Mouse (Mus musculus) olfactory bulb, adult 2 months (tissue): Measurements from ENCODE around the gene Cd79a. TPM values are rescaled to one million over a fixed set of nuclear protein-coding genes. Genes with fewer than 3 reads are reported as not detected.

Experiments
- H3K27ac ChIP-seq: fragments of 200-500 bp; 2 replicates; pipeline ENCODE4 v1.5.1; 2012; ENCODE audit warnings: low read depth, low read length; ENCODE audit not compliant: insufficient read depth
- H3K4me1 ChIP-seq: fragments of 200-500 bp; 2 replicates; pipeline ENCODE4 v1.6.1; 2012; ENCODE audit warnings: low read length; ENCODE audit not compliant: control insufficient read depth, insufficient read depth
- H3K4me3 ChIP-seq: fragments of 200-500 bp; 2 replicates; pipeline ENCODE4 v1.5.1; 2012; ENCODE audit warnings: mild to moderate bottlenecking, low read depth, low read length, moderate library complexity; ENCODE audit not compliant: insufficient read depth
- CTCF ChIP-seq: fragments of 200-500 bp; IDR thresholded peaks from 2 replicates; pipeline ENCODE4 v1.5.1; 2012; ENCODE audit warnings: low read depth, mild to moderate bottlenecking, low read length, moderate library complexity; ENCODE audit not compliant: insufficient read depth
- POLR2A ChIP-seq: fragments of 200-500 bp; IDR thresholded peaks from 2 replicates; pipeline ENCODE4 v1.6.1; 2012; ENCODE audit warnings: mild to moderate bottlenecking, low read depth, low read length, moderate library complexity; ENCODE audit not compliant: insufficient read depth
- WGBS: fragments of 180-500 bp; shearing (Covaris S2); methylation state at CpG from one replicate; pipeline ENCODE4 v1.1.7; 2018; 5-methylcytosine and 5-hydroxymethylcytosine counted together
- polyA plus RNA-seq: library from polyadenylated mRNA; stranded (reverse); fragments of >200 nt; gene quantifications from 2 replicates; pipeline ENCODE4 v1.2.4, GENCODE M21; 2012; ENCODE audit warnings: low replicate concordance; ENCODE audit not compliant: missing spikeins, insufficient read depth, insufficient read length

Gene Cd79a
- polyA plus RNA-seq, 1 experiment = not detected

DNA sequence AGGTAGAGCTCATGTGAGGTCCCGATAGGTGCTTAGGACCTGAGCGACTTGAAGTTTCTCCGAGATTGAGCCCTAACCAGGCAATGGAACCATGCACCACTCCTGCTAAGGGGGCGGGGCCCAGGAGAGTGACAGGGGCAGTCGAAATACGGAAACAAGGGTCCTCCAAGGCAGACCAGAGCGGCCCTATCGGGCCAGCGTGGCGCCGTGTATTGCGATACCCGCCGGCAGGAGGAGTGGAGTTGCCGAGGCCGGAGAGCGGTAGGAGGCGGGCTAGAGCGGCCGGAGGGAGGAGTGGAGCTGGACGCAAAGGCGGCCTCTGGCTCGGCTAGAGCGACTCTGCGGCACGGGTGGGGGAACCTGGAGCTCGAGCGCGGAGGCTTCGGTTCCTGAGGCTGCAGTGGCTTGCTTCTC is 6.9 kb downstream of the Cd79a start:
- H3K4me3 ChIP-seq = peak overlapping the region; percentile 71
- peak overlapping the region; percentile 73; the same call in 1 of the 2 replicates for H3K27ac ChIP-seq
- WGBS = under 1% methylated on average over 24 of the region's 30 CpGs
- TF ChIP-seq CTCF = no peak
- TF ChIP-seq POLR2A = peak; percentile 41; the same call in 1 of the 2 replicates
- peaks cover 28% of the 10 kb centered on the region for H3K4me1 ChIP-seq

DNA sequence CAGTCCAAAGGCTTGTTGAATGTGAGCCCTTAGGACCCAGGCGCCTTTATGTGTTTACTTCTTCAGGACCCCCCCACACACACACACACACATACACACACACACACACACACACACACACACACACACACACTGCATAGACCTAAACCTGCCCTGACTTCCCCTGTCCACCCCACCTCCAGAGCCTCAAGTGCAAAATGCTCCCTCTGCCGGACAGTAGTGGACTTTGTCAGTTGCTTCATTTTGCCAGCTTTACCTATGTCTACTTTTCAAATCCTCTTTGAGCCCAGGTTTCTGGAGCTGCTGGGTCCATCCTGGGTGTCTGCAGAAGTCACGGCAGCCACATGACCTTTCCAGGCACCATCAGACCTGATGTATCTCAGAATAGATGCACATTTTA is 7.8 kb downstream of the Cd79a start:
- Histone ChIP-seq H3K27ac (peak overlapping the region; percentile 23; the same call in 1 of the 2 replicates), H3K4me3 (peak overlapping the region; percentile 37), H3K4me1 (peaks cover 28% of the 10 kb centered on the region)
- TF ChIP-seq POLR2A = no peak
- peak; percentile 41; the same call in 1 of the 2 replicates for TF ChIP-seq CTCF
- WGBS = 11% methylated on average over 3 of the region's 3 CpGs

DNA sequence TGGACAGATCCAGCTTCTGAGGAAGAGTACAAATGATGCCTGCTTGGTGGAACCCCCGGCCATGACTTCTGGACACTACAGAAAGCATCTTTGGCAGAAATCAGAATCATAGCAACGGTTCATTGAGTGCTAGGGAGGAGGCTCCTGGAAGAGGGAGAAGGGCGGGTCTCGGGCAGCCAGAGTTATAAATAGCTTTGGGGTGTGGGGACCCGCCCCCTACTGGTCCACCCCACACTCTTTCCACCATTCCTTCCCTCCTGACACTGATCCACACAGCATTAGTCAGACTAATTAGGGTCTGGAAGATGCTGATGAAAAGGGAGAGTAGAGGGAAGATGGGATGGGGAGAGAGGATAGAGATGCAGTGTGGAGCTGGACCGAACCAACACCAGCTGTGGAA is 9.4 kb downstream of the Cd79a start:
- 20% methylated on average over 6 of the region's 6 CpGs for WGBS
- TF ChIP-seq POLR2A (no peak), CTCF (no peak)
- H3K4me1 ChIP-seq = peaks cover 28% of the 10 kb centered on the region
- H3K4me3 ChIP-seq = peak overlapping the region; percentile 26
- H3K27ac ChIP-seq = peak overlapping the region; percentile 85

DNA sequence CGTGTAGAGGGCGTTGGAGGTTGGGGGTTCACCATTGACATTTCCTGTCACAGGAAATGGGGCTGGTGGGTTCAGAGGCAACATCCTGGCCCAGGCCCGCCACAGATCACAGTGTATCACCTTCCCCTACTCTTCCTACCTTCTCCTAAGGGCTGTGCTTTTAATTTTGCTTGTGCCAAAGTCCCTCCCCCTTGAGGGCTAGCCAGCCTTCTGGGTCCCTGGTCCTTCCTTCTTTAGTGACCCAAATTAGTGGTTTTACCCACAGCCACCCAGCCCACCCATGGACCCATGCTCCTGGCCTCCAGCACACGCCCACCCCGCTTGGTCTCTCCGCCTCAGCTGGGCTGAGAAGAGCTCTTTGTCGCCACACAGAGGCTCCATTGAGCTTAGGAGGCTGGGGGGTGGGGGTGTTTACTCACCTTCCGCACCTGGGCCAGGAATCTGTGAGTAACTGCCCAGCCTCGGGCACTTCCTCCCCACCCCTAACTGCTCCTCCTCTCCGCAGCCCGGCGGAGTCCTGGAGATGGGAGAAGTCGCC is 10.1 kb downstream of the Cd79a start:
- peak overlapping the region; percentile 85 for H3K27ac ChIP-seq
- peak overlapping the region; percentile 26 for H3K4me3 ChIP-seq
- WGBS = 32% methylated on average over 13 of the region's 13 CpGs
- peaks cover 28% of the 10 kb centered on the region for H3K4me1 ChIP-seq
- TF ChIP-seq CTCF (no peak), POLR2A (no peak)

DNA sequence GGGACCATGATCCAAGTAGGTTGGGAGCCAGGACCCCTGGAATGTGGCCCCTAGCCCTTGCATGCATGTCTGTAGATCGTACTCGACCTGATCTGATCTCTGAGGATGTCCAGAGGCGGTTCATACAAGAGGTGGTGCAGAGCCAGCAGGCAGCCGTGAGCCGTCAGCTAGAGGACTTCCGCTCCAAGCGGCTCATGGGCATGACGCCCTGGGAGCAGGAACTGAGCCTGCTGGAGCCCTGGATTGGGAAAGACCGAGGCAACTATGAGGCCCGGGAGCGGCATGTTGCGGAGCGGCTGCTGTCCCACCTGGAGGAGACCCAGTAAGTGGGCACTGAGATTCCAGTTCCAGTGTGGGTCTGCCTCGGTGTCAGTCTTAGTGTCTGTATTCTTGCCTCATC is 15.3 kb downstream of the Cd79a start:
- TF ChIP-seq CTCF = no peak
- no peak for TF ChIP-seq POLR2A
- 88% methylated on average over 14 of the region's 14 CpGs for WGBS

DNA sequence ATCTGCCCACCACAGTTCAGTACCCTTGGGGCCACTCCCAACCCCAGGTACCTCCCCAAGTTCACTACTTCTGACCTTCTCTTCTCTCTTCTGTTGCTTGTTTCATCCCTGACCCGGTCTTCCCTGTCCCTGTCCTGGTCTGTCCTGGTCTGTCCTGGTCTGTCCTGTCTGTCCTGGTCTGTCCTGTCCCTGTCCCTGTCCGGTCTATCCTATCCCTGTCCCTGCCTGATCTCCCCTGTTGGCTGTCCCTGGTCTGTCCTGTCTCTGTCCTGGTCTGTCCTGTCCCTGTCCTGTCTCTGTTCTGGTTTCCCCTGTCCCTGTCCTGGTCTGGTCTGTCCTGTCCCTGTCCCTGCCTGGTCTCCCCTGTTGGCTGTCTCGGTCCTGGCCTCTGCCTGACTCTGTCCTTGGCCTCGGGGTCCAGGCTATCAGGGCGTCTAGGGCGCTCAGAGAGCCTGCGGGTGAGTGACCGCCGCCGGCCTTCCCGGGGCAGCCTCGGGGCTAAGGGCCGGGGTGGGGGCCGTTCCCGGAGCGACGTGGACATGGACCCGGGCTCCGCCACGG is 21.7 kb downstream of the Cd79a start:
- WGBS = 94% methylated on average over 20 of the region's 20 CpGs
- Histone ChIP-seq H3K27ac (no peak overlapping the region), H3K4me1 (peaks cover 20% of the 10 kb centered on the region), H3K4me3 (no peak overlapping the region)
- TF ChIP-seq POLR2A (no peak), CTCF (no peak)

More for the DNA sequence above, 15.3 kb downstream of the Cd79a start:
- Histone ChIP-seq H3K27ac (no peak overlapping the region), H3K4me1 (peaks cover 7% of the 10 kb centered on the region), H3K4me3 (no peak overlapping the region)

DNA sequence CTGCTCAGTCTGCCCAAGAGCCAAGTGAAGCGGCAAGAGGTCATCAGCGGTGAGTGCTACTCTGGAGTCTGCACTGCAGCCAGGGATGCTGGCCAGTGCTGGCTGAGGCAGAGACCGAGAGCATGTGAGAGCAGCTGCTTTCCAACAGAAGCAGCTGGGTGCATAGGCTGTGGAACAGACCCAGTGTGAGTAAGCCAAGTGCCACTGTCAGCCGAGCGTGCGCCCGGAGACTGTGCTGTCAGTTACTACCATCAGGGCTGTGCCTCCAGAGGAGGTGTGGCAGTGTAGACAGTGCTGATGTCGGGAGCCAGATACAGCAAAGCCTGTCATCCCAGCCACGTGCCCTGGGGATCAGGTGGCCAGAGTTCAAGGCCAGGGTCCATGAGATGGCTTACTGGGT is 22.5 kb downstream of the Cd79a start:
- no peak overlapping the region; the same call in 1 of the 2 replicates for H3K27ac ChIP-seq
- TF ChIP-seq CTCF (no peak), POLR2A (no peak)
- 52% methylated on average over 9 of the region's 9 CpGs for WGBS
- peaks cover 20% of the 10 kb centered on the region for H3K4me1 ChIP-seq
- no peak overlapping the region for H3K4me3 ChIP-seq

DNA sequence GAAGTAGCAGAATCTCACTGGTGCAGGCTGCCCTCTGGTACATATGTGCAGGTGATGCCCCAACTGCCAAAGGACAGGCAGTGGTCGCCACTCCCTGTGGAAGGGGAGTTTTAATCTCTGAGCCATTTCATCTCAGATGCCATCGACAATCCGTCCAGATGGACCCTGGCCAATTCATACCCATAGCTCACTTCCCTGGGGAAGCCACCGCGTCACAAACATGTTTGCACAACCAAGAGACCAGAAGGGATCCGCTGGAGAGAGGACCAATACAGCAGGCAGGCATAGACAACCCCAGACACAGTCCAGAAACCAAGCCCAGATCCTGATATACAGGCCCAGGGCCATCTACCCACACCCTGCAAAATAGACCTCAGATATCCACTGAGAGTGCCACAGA is 33.3 kb downstream of the Cd79a start:
- WGBS = 67% methylated on average over 6 of the region's 6 CpGs

DNA sequence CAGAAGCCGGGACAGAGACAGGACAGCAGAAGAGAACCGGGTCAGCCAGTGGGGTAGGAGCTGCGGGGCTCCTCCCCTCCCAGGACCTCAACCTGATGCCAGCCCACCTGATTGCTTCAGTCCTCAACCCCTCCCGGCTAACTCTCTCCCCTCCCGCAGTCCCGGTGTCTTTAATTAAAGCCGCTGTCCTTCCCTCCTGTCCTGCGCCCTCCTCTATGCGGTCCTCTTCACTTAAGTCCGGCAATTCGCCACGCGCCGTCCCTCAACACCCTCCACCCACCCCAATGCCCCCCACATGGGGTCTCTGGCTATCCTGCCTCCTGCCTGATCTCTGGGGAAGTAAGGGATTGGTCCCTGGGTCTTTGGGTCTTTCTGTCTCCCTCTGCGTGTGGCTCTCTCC is 34.5 kb downstream of the Cd79a start:
- Histone ChIP-seq H3K4me3 (no peak overlapping the region), H3K27ac (no peak overlapping the region), H3K4me1 (peaks cover 30% of the 10 kb centered on the region)
- 6% methylated on average over 14 of the region's 15 CpGs for WGBS
- TF ChIP-seq CTCF = no peak
- no peak for TF ChIP-seq POLR2A

More for the DNA sequence above, 33.3 kb downstream of the Cd79a start:
- H3K4me1 ChIP-seq = peaks cover 30% of the 10 kb centered on the region
- no peak overlapping the region for H3K27ac ChIP-seq
- no peak for TF ChIP-seq CTCF
- TF ChIP-seq POLR2A = no peak
- no peak overlapping the region for H3K4me3 ChIP-seq
